Mouse (Mus musculus) bone marrow, adult 2 months (tissue): ENCODE results near the gene Cdk5rap3. TPM values are rescaled to one million over a fixed set of nuclear protein-coding genes. Genes with fewer than 3 reads are reported as not detected.
A peak's percentile ranks its signal among the peaks of the same experiment; 100 is the strongest.

ENCODE experiments used
- H3K27ac ChIP-seq: fragments of 200-500 bp; 2 replicates; pipeline ENCODE4 v1.5.1; 2012; ENCODE audit warnings: low read depth, mild to moderate bottlenecking, control low read depth, inconsistent platforms, low read length; ENCODE audit not compliant: control insufficient read depth, poor library complexity, insufficient read depth
- H3K4me1 ChIP-seq: fragments of 200-500 bp; 2 replicates; pipeline ENCODE4 v1.6.1; 2011; ENCODE audit warnings: low read length; ENCODE audit not compliant: control insufficient read depth, insufficient read depth
- H3K4me3 ChIP-seq: fragments of 200-500 bp; replicated peaks from 2 replicates; pipeline ENCODE3; 2011; ENCODE audit warnings: mild to moderate bottlenecking, low read depth, low read length, control low read depth; ENCODE audit not compliant: control insufficient read depth
- CTCF ChIP-seq: fragments of 200-500 bp; IDR thresholded peaks from 2 replicates; pipeline ENCODE4 v1.5.1; 2011; ENCODE audit warnings: low read length, control low read depth; ENCODE audit not compliant: control insufficient read depth, insufficient read depth
- POLR2A ChIP-seq: fragments of 200-500 bp; IDR thresholded peaks from 2 replicates; pipeline ENCODE4 v1.6.1; 2011; ENCODE audit warnings: low read depth, mild to moderate bottlenecking, control low read depth, low read length, borderline replicate concordance; ENCODE audit not compliant: control insufficient read depth
- WGBS: fragments of 180-500 bp; shearing (Covaris S2); methylation state at CpG from one replicate; pipeline ENCODE4 v1.1.7; 2018; 5-methylcytosine and 5-hydroxymethylcytosine counted together
- polyA plus RNA-seq: library from polyadenylated mRNA; stranded (reverse); fragments of >200 nt; gene quantifications from 2 replicates; pipeline ENCODE4 v1.2.4, GENCODE M21; 2011; ENCODE audit warnings: low replicate concordance; ENCODE audit not compliant: missing spikeins, insufficient read depth, insufficient read length

Cdk5rap3 gene
- polyA plus RNA-seq, 1 experiment: 39.4 TPM

- H3K4me3 ChIP-seq: no peak overlapping the region
- H3K4me1 ChIP-seq: no peaks in the 10 kb centered on the region
- no peak overlapping the region for H3K27ac ChIP-seq
- TF ChIP-seq POLR2A: no peak
- TF ChIP-seq CTCF: no peak
- 35% methylated on average over 4 of the region's 4 CpGs for WGBS
These were observed 39.2 kb downstream of the Cdk5rap3 start for GRCm38 (mm10) chr11:96877071-96877470.

- WGBS: 57% methylated on average over 13 of the region's 13 CpGs
- H3K4me3 ChIP-seq: no peak overlapping the region
- H3K27ac ChIP-seq: no peak overlapping the region
- no peak for TF ChIP-seq CTCF
- H3K4me1 ChIP-seq: no peaks in the 10 kb centered on the region
These were observed 39.8 kb downstream of the Cdk5rap3 start for GRCm38 (mm10) chr11:96876300-96877040.

- WGBS: 1% methylated on average over 35 of the region's 35 CpGs
- Histone ChIP-seq H3K27ac (no peak overlapping the region), H3K4me1 (no peaks in the 10 kb centered on the region), H3K4me3 (no peak overlapping the region)
- TF ChIP-seq CTCF: no peak
- no peak for TF ChIP-seq POLR2A
These were observed 40.6 kb downstream of the Cdk5rap3 start for GRCm38 (mm10) chr11:96875745-96876144.

GRCm38 (mm10) chr11:96875270-96875669, 41.0 kb downstream of the Cdk5rap3 start:
- no peak overlapping the region for H3K4me3 ChIP-seq
- WGBS: 37% methylated on average over 4 of the region's 4 CpGs

GRCm38 (mm10) chr11:96873601-96874140, 42.6 kb downstream of the Cdk5rap3 start:
- H3K4me3 ChIP-seq: no peak overlapping the region
- TF ChIP-seq CTCF: no peak
- no peak for TF ChIP-seq POLR2A
- 57% methylated on average over 11 of the region's 11 CpGs for whole genome bisulfite sequencing
- H3K4me1 ChIP-seq: no peaks in the 10 kb centered on the region
- H3K27ac ChIP-seq: no peak overlapping the region; the same call in 1 of the 2 replicates

More at GRCm38 (mm10) chr11:96875270-96875669, 41.0 kb downstream of the Cdk5rap3 start:
- Histone ChIP-seq H3K4me1 (no peaks in the 10 kb centered on the region), H3K27ac (no peak overlapping the region)
- no peak for TF ChIP-seq CTCF
- TF ChIP-seq POLR2A: no peak

GRCm38 (mm10) chr11:96872441-96873379, 43.6 kb downstream of the Cdk5rap3 start:
- H3K4me3 ChIP-seq: no peak overlapping the region
- WGBS: 10% methylated on average over 24 of the region's 24 CpGs
- no peaks in the 10 kb centered on the region for H3K4me1 ChIP-seq
- TF ChIP-seq CTCF (no peak), POLR2A (no peak)
- no peak overlapping the region for H3K27ac ChIP-seq

GRCm38 (mm10) chr11:96867149-96867548, 49.1 kb downstream of the Cdk5rap3 start:
- Histone ChIP-seq H3K4me1 (no peaks in the 10 kb centered on the region), H3K27ac (no peak overlapping the region), H3K4me3 (no peak overlapping the region)
- WGBS: 18% methylated on average over 5 of the region's 5 CpGs
- TF ChIP-seq CTCF: peak; percentile 76
- no peak for TF ChIP-seq POLR2A
